Mouse (Mus musculus): ENCODE data around the gene Fam76a. TPM values are rescaled to one million over a fixed set of nuclear protein-coding genes. Genes with fewer than 3 reads are reported as not detected.

The Fam76a gene
- total RNA-seq, 1 experiment, result 14.9 TPM

GRCm38 (mm10) chr4:132944776-132945175 is 22.4 kb upstream of the Fam76a start:
- Histone ChIP-seq H3K4me1 (ENCODE audit: control insufficient read depth in 2 of 2, insufficient read depth in 2 of 2, low read length in 2 of 2, poor library complexity in 1 of 2) (peaks cover 8 to 13% of the 10 kb centered on the region in 2 experiments; a peak in 3 of 4 replicates), H3K27ac (ENCODE audit: insufficient read depth, low read depth, low read length, poor library complexity, severe bottlenecking) (no peak overlapping the region), H3K9ac (ENCODE audit: insufficient read depth, low read depth, low read length, poor library complexity, severe bottlenecking) (no peak overlapping the region), H3K4me3 (ENCODE audit: insufficient read depth in 1 of 2, low read depth in 1 of 2, low read length in 2 of 2, poor library complexity in 1 of 2, severe bottlenecking in 1 of 2) (no peak overlapping the region), H3K9me3 (ENCODE audit: control insufficient read depth, insufficient read depth, low read depth, low read length) (no peaks in the 10 kb centered on the region), H3K36me3 (ENCODE audit: control insufficient read depth, insufficient read depth, low read length, poor library complexity, severe bottlenecking) (no peaks in the 10 kb centered on the region)
- TF ChIP-seq CHD2 (IDR thresholded peaks at IDR 0.05; ENCODE audit: low read depth, low read length), result no peak
- in situ Hi-C loops (cut with MboI; ENCODE audit: low sequenced_read_pairs in 2 of 2, unreplicated experiment in 2 of 2), result loop anchor here in 1 of 2 experiments (5.0 kb wide), 1 partner anchor 48 kb away; no protein-coding TSS in a partner anchor
- no peak for DNase-seq (ENCODE audit: low read depth, low spot score)

- Histone ChIP-seq H3K36me3 (ENCODE audit: control insufficient read depth, insufficient read depth, low read length, poor library complexity, severe bottlenecking) (no peaks in the 10 kb centered on the region), H3K9ac (ENCODE audit: insufficient read depth, low read depth, low read length, poor library complexity, severe bottlenecking) (no peak overlapping the region), H3K4me3 (ENCODE audit: insufficient read depth in 1 of 2, low read depth in 1 of 2, low read length in 2 of 2, poor library complexity in 1 of 2, severe bottlenecking in 1 of 2) (no peak overlapping the region), H3K9me3 (ENCODE audit: control insufficient read depth, insufficient read depth, low read depth, low read length) (no peaks in the 10 kb centered on the region), H3K27ac (ENCODE audit: insufficient read depth, low read depth, low read length, poor library complexity, severe bottlenecking) (no peak overlapping the region), H3K4me1 (ENCODE audit: control insufficient read depth in 2 of 2, insufficient read depth in 2 of 2, low read length in 2 of 2, poor library complexity in 1 of 2) (peaks cover 9 to 13% of the 10 kb centered on the region in 2 experiments; a peak in 3 of 4 replicates)
- no peak for TF ChIP-seq ZC3H11A (IDR thresholded peaks at IDR 0.05; ENCODE audit: borderline replicate concordance, low read depth, low read length)
- TF ChIP-seq HCFC1 (IDR thresholded peaks at IDR 0.05; ENCODE audit: borderline replicate concordance, insufficient read depth, low read length), result no peak
- no peak for TF ChIP-seq CHD2 (IDR thresholded peaks at IDR 0.05; ENCODE audit: low read depth, low read length)
- no peak for TF ChIP-seq ZNF384 (IDR thresholded peaks at IDR 0.05; ENCODE audit: low read depth, low read length)
- no peak for TF ChIP-seq MAFK (IDR thresholded peaks at IDR 0.05; ENCODE audit: insufficient read depth, low read depth, low read length)
- in situ Hi-C loops (cut with MboI; ENCODE audit: low sequenced_read_pairs in 2 of 2, unreplicated experiment in 2 of 2), result no loop called here
- no peak for DNase-seq (ENCODE audit: low read depth, low spot score)
These were observed 21.7 kb upstream of the Fam76a start for GRCm38 (mm10) chr4:132944106-132944505.

DNA sequence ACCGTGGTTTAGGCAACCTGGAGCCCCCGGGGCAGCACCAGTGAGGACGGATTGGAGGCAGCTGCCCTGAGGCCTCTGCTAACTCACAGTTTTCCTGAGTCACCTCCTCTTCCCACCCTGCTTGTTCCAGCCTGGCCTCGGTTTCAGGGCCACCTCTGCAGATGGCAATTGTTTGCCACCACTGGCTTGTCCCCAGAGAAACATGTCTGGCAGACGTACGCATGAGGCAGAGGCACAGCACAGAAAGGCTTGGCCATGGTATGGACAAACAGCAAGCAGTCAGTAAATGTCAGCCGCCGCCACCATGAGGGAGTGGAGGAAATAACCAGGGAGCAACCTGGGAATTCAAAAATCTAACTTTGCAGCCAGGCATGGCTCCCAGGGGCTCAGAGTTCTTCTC is 20.7 kb upstream of the Fam76a start:
- Histone ChIP-seq H3K4me3 (ENCODE audit: insufficient read depth in 1 of 2, low read depth in 1 of 2, low read length in 2 of 2, poor library complexity in 1 of 2, severe bottlenecking in 1 of 2) (no peak overlapping the region), H3K9me3 (ENCODE audit: control insufficient read depth, insufficient read depth, low read depth, low read length) (no peaks in the 10 kb centered on the region), H3K27ac (ENCODE audit: insufficient read depth, low read depth, low read length, poor library complexity, severe bottlenecking) (no peak overlapping the region), H3K9ac (ENCODE audit: insufficient read depth, low read depth, low read length, poor library complexity, severe bottlenecking) (no peak overlapping the region), H3K4me1 (ENCODE audit: control insufficient read depth in 2 of 2, insufficient read depth in 2 of 2, low read length in 2 of 2, poor library complexity in 1 of 2) (peaks cover 9 to 13% of the 10 kb centered on the region in 2 experiments), H3K36me3 (ENCODE audit: control insufficient read depth, insufficient read depth, low read length, poor library complexity, severe bottlenecking) (no peaks in the 10 kb centered on the region)
- TF ChIP-seq ZC3H11A (IDR thresholded peaks at IDR 0.05; ENCODE audit: borderline replicate concordance, low read depth, low read length) (no peak), ZNF384 (IDR thresholded peaks at IDR 0.05; ENCODE audit: low read depth, low read length) (no peak), HCFC1 (IDR thresholded peaks at IDR 0.05; ENCODE audit: borderline replicate concordance, insufficient read depth, low read length) (no peak), CHD2 (IDR thresholded peaks at IDR 0.05; ENCODE audit: low read depth, low read length) (no peak), MAFK (IDR thresholded peaks at IDR 0.05; ENCODE audit: insufficient read depth, low read depth, low read length) (no peak)
- DNase-seq (ENCODE audit: low read depth, low spot score), result no peak
- in situ Hi-C loops (cut with MboI; ENCODE audit: low sequenced_read_pairs in 2 of 2, unreplicated experiment in 2 of 2), result no loop called here

DNA sequence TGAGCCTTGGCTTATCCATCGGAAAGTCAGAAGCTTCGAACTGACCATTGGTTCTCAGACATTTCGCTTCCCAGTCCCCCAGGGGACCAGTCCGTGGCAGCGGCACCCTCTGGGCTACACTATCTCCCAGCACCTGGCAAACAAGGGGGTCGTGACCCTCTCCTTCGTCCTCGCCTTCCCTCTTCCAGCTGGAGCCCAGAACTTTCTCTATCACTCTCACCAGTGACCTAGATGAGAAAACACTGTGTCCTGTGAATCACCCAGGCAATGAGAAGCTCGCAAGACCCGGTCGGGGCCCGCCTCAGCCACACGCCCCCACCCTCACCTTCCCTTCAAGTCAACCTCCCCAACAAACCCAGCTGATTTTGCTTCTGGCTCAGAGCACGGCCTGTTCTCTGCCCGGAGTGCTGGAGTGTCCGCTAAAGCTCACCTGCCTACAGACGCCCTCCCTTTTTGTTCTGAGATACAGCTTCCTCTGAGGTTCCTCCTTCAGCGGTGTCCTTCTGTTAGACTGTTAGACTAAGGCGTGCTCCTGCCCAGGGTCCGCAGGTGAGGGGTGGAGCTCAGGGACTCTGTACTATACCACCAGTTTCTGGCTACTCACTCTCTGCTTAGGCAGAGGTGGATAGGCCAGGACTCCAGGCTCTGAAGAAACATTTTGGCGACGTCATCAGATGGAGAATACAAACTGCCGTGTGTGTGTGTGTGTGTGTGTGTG is 18.8 kb upstream of the Fam76a start:
- no peaks in the 10 kb centered on the region for H3K36me3 ChIP-seq (ENCODE audit: control insufficient read depth, insufficient read depth, low read length, poor library complexity, severe bottlenecking)
- TF ChIP-seq ZNF384 (IDR thresholded peaks at IDR 0.05; ENCODE audit: low read depth, low read length) (no peak), CHD2 (IDR thresholded peaks at IDR 0.05; ENCODE audit: low read depth, low read length) (no peak), HCFC1 (IDR thresholded peaks at IDR 0.05; ENCODE audit: borderline replicate concordance, insufficient read depth, low read length) (no peak), ZC3H11A (IDR thresholded peaks at IDR 0.05; ENCODE audit: borderline replicate concordance, low read depth, low read length) (no peak), MAFK (IDR thresholded peaks at IDR 0.05; ENCODE audit: insufficient read depth, low read depth, low read length) (no peak)
- no peak overlapping the region; a peak in 1 of 4 replicates for H3K4me3 ChIP-seq (ENCODE audit: insufficient read depth in 1 of 2, low read depth in 1 of 2, low read length in 2 of 2, poor library complexity in 1 of 2, severe bottlenecking in 1 of 2)
- no peaks in the 10 kb centered on the region for H3K9me3 ChIP-seq (ENCODE audit: control insufficient read depth, insufficient read depth, low read depth, low read length)
- H3K4me1 ChIP-seq (ENCODE audit: control insufficient read depth in 2 of 2, insufficient read depth in 2 of 2, low read length in 2 of 2, poor library complexity in 1 of 2), result peaks cover 7 to 12% of the 10 kb centered on the region in 2 experiments
- no peak overlapping the region for H3K27ac ChIP-seq (ENCODE audit: insufficient read depth, low read depth, low read length, poor library complexity, severe bottlenecking)
- no peak overlapping the region for H3K9ac ChIP-seq (ENCODE audit: insufficient read depth, low read depth, low read length, poor library complexity, severe bottlenecking)
- no peak for DNase-seq (ENCODE audit: low read depth, low spot score)
- in situ Hi-C loops (cut with MboI; ENCODE audit: low sequenced_read_pairs in 2 of 2, unreplicated experiment in 2 of 2), result no loop called here
